Mouse (Mus musculus): ENCODE results near the gene Mab21l3.

- TF ChIP-seq POLR2A (IDR thresholded peaks at IDR 0.05; ENCODE audit: control insufficient read depth, low read depth, low read length) = no peak
- TF ChIP-seq CTCF (IDR thresholded peaks at IDR 0.05; ENCODE audit: control insufficient read depth, insufficient read depth, insufficient replicate concordance, low read depth, low read length) = no peak
Observed at GRCm38 (mm10) chr3:101807646-101808045, 41.1 kb downstream of the Mab21l3 start.
